Mouse (Mus musculus) limb, embryonic 14.5 days (tissue): Measurements from ENCODE around the gene Apba2. TPM values are rescaled to one million over a fixed set of nuclear protein-coding genes. Genes with fewer than 3 reads are reported as not detected.

ENCODE experiments used
- ATAC-seq: fragments of 200-750 bp; cut with Nextera tagmentation; 2 replicates; pipeline ENCODE4 v1.8.0; 2017; ENCODE audit warnings: low read depth, moderate number of reproducible peaks, moderate TSS enrichment; ENCODE audit not compliant: low FRiP score
- DNase-seq: peaks from one replicate; pipeline ENCODE4 v3.0.0-alpha.2; 2015; ENCODE audit warnings: low spot score
- H3K27ac ChIP-seq: fragments of 300-500 bp; sonication (generic); replicated peaks from 2 replicates; pipeline ENCODE4 v1.5.1; 2014; ENCODE audit warnings: low read depth, mild to moderate bottlenecking, low read length, moderate library complexity, mixed read lengths
- H3K27me3 ChIP-seq: fragments of 300-500 bp; sonication (generic); 2 replicates; pipeline ENCODE4 v1.6.1; 2014; ENCODE audit warnings: low read length, mixed read lengths; ENCODE audit not compliant: control insufficient read depth, insufficient read depth
- H3K36me3 ChIP-seq: fragments of 300-500 bp; sonication (generic); 2 replicates; pipeline ENCODE4 v1.6.1; 2014; ENCODE audit warnings: mild to moderate bottlenecking, low read length, moderate library complexity, mixed read lengths; ENCODE audit not compliant: control insufficient read depth, insufficient read depth
- H3K4me1 ChIP-seq: fragments of 300-500 bp; sonication (generic); 2 replicates; pipeline ENCODE4 v1.6.1; 2014; ENCODE audit warnings: antibody characterized with exemption, low read length, mixed read lengths; ENCODE audit not compliant: control insufficient read depth, insufficient read depth
- H3K4me2 ChIP-seq: fragments of 300-500 bp; sonication (generic); replicated peaks from 2 replicates; pipeline ENCODE4 v1.6.1; 2014; ENCODE audit warnings: low read depth, mild to moderate bottlenecking, low read length, moderate library complexity; ENCODE audit not compliant: severe bottlenecking
- H3K4me3 ChIP-seq: fragments of 300-500 bp; sonication (generic); replicated peaks from 2 replicates; pipeline ENCODE4 v1.5.1; 2014; ENCODE audit warnings: low read length
- H3K9ac ChIP-seq: fragments of 300-500 bp; sonication (generic); 2 replicates; pipeline ENCODE4 v1.6.1; 2014; ENCODE audit warnings: mild to moderate bottlenecking, low read depth, low read length, moderate library complexity; ENCODE audit not compliant: severe bottlenecking
- H3K9me3 ChIP-seq: fragments of 300-500 bp; sonication (generic); 2 replicates; pipeline ENCODE4 v1.6.1; 2016; ENCODE audit warnings: low read length; ENCODE audit not compliant: control insufficient read depth
- POLR2A ChIP-seq: fragments of 200-500 bp; IDR thresholded peaks from 2 replicates; pipeline ENCODE4 v1.8.0; 2012; ENCODE audit warnings: inconsistent platforms, mild to moderate bottlenecking, moderate library complexity, borderline replicate concordance; ENCODE audit not compliant: insufficient read depth, insufficient read length; ENCODE audit errors: extremely low read depth
- WGBS: fragments of 180-500 bp; shearing (Covaris S2); extraction: QIAGEN DNeasy Blood & Tissue Kit; methylation state at CpG from one replicate; pipeline ENCODE4 v1.1.7; 2014; 5-methylcytosine and 5-hydroxymethylcytosine counted together
- polyA plus RNA-seq, 2 experiments: library from polyadenylated mRNA; depleted of rRNA in 1 of 2; stranded (reverse) in 1 of 2; unstranded in 1 of 2; fragments of >200 nt; fragmentation: Nextera tagmentation in 1 of 2; extraction: Ambion mirVana in 1 of 2; gene quantifications; 2 replicates each; pipeline versions ENCODE4 v1.2.1 to v1.2.3; 2012 to 2014

Apba2 gene
- polyA plus RNA-seq, 2 experiments, result 7.4 to 10.3 TPM

GRCm38 (mm10) chr7:64515280-64515679 lies 13.8 kb downstream of the Apba2 start:
- H3K27ac ChIP-seq, result no peak overlapping the region
- no peak overlapping the region for H3K4me2 ChIP-seq
- 80% methylated on average over 3 of the region's 3 CpGs for WGBS
- H3K4me3 ChIP-seq, result no peak overlapping the region
- ATAC-seq (no peak), DNase-seq (no peak)
- H3K27me3 ChIP-seq, result no peaks in the 10 kb centered on the region
- no peaks in the 10 kb centered on the region for H3K9me3 ChIP-seq
- TF ChIP-seq POLR2A, result no peak
- H3K9ac ChIP-seq, result no peak overlapping the region
- no peaks in the 10 kb centered on the region for H3K4me1 ChIP-seq
- no peaks in the 10 kb centered on the region for H3K36me3 ChIP-seq

DNA sequence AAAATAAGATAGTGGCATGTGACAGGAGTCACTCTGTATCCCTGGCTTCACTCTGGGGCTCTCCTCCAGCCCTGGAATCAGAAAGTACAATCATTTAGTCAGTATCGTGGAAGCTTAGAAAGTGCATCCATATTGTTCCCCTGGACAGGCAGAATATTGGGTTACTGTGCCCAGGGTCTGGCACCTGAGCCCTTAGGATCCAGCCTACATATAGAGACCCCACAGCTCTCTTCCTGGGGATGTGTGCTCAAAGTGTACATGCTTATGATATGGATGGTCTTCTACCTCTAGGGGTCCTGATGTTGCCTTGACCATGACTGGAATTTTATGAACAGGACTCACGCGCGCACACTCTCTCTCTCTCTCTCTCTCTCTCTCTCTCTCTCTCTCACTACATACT lies 14.4 kb downstream of the Apba2 start:
- Histone ChIP-seq H3K9ac (no peak overlapping the region), H3K4me3 (no peak overlapping the region), H3K27ac (no peak overlapping the region), H3K4me2 (no peak overlapping the region), H3K27me3 (no peaks in the 10 kb centered on the region), H3K36me3 (no peaks in the 10 kb centered on the region), H3K4me1 (no peaks in the 10 kb centered on the region), H3K9me3 (no peaks in the 10 kb centered on the region)
- TF ChIP-seq POLR2A, result no peak
- WGBS, result 94% methylated on average over 4 of the region's 4 CpGs
- ATAC-seq (no peak), DNase-seq (no peak)

DNA sequence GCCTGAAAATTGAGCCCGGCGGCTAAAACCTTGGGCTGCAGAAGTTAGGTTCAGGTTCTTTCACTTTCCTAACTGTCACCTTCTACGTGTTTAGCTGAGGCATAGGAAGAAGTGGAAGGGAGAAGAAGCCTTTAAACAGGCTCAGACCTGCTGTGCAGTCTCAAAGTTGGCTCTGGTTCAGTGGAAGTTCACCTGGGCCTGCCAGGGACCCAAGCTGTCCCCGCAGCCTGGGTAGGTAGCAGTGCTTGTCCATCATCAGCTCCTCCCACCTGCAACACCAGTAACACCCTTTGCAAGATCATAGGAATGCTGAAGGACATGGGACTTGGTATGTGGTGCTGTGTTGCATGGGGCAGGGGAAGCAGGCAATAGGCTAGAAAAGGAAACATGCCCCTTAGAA lies 17.6 kb downstream of the Apba2 start:
- no peak for TF ChIP-seq POLR2A
- Histone ChIP-seq H3K4me3 (no peak overlapping the region), H3K27me3 (no peaks in the 10 kb centered on the region), H3K9ac (no peak overlapping the region), H3K9me3 (no peaks in the 10 kb centered on the region), H3K36me3 (no peaks in the 10 kb centered on the region), H3K27ac (no peak overlapping the region), H3K4me1 (no peaks in the 10 kb centered on the region), H3K4me2 (no peak overlapping the region)
- WGBS, result 51% methylated on average over 4 of the region's 4 CpGs
- no peak for DNase-seq
- ATAC-seq, result no peak

GRCm38 (mm10) chr7:64519521-64519920 lies 18.0 kb downstream of the Apba2 start:
- H3K27me3 ChIP-seq, result no peaks in the 10 kb centered on the region
- TF ChIP-seq POLR2A, result no peak
- WGBS, result 56% methylated on average over 5 of the region's 5 CpGs
- no peak overlapping the region for H3K9ac ChIP-seq
- no peak overlapping the region for H3K4me2 ChIP-seq
- H3K27ac ChIP-seq, result no peak overlapping the region
- no peak for ATAC-seq
- no peak for DNase-seq
- no peaks in the 10 kb centered on the region for H3K9me3 ChIP-seq
- H3K36me3 ChIP-seq, result no peaks in the 10 kb centered on the region
- H3K4me3 ChIP-seq, result no peak overlapping the region
- no peaks in the 10 kb centered on the region for H3K4me1 ChIP-seq

- DNase-seq, result no peak
Measured at GRCm38 (mm10) chr7:64521695-64522408, 20.3 kb downstream of the Apba2 start.

More at GRCm38 (mm10) chr7:64521695-64522408, 20.3 kb downstream of the Apba2 start:
- H3K27me3 ChIP-seq, result no peaks in the 10 kb centered on the region
- TF ChIP-seq POLR2A, result no peak
- H3K4me1 ChIP-seq, result no peaks in the 10 kb centered on the region
- H3K4me3 ChIP-seq, result no peak overlapping the region
- no peaks in the 10 kb centered on the region for H3K36me3 ChIP-seq
- no peak overlapping the region for H3K9ac ChIP-seq
- ATAC-seq, result no peak
- H3K4me2 ChIP-seq, result no peak overlapping the region
- 71% methylated on average over 5 of the region's 5 CpGs for WGBS
- no peak overlapping the region for H3K27ac ChIP-seq
- H3K9me3 ChIP-seq, result no peaks in the 10 kb centered on the region
